Mouse (Mus musculus) T-cell, adult 66 days (primary cell): ENCODE measurements around the gene Olfr1141. TPM values are rescaled to one million over a fixed set of nuclear protein-coding genes. Genes with fewer than 3 reads are reported as not detected.

Experiments
- total RNA-seq, 2 experiments: library from RNA; stranded (reverse); gene quantifications; 3 replicates in 1 of 2; 4 replicates in 1 of 2; pipeline ENCODE4 v1.2.4; 2023

Olfr1141 gene
- total RNA-seq = not detected

GRCm38 (mm10) chr2:87753891-87754290 lies at the start of gene Olfr1141:
Gene Olfr1141 (minus strand): TSS chr2:87753991.

DNA sequence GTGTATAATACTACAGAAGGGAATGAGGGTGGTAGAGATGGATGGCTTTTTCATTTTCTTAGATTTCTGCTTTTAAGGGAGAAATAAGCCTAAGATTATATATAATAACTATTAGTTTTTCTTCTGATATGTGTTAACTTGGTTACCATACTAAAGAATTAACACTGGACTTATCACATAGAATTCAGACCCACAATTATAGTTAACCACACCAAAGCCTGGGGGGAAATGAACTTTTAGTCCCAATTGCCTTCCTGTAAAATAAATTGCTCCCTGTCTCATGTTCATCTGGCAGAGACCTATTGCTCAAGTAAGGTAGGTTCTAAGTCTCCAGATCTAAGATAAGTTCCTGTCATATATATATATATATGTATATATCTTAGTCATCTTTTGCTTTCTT lies 46.5 kb upstream of the Olfr1141 start, which contains the start of gene Olfr1143:
TSS of gene Olfr1143 (plus strand) at position 301 of the 400 bp plus-strand sequence.

GRCm38 (mm10) chr2:87779183-87779582 lies 25.4 kb upstream of the Olfr1141 start, which contains the start of gene Olfr152:
Gene Olfr152 (plus strand): TSS chr2:87779483.

DNA sequence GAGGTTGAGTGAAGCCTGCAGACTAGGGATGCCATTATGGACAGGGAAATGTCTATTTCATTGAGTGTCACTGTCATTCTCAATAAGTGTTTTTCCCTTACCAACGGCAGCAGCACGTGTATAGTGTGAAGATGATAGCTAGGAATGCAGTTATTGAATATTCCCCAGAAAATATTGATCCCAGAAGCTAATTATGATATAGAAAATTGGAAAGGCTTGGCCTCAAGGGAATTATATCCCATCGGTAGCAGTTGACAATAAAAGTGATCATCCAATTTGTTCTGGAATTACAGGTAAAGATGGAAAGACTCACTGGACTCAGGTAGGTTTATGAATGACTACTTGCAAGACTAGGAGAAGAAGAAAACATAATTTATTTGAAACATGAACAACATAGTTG lies 10.3 kb downstream of the Olfr1141 start, which contains the start of gene Olfr1140:
TSS of gene Olfr1140 (plus strand) at position 301 of the 400 bp plus-strand sequence.

DNA sequence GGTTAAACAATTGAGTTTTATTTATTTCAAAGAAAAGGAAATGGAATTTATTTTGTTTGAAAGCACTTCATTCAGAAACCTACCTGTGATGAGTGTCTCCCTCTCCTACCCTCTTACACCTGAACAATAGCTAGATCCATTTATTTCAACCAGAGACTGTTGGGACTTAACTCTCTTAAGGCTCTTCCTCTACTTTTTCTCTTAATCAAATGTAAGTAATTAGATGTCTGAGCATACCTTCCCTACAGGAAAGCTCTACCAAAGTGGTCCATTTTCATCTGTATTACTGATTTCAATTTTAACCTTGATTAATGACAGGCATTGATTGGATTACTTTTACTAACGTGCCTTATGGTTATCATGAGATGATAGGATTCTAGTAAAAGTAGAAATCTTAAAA lies 13.9 kb downstream of the Olfr1141 start, which contains the start of gene Olfr1138:
TSS of gene Olfr1138 (minus strand) at position 101 of the 400 bp plus-strand sequence.

GRCm38 (mm10) chr2:87713079-87713478 lies 40.7 kb downstream of the Olfr1141 start, which contains the start of gene Olfr1137:
Gene Olfr1137 (minus strand): TSS chr2:87713179.

Other genes with a start within 250 kb of the Olfr1141 start
- not detected for gene Pramel6, start 247.4 kb downstream of the Olfr1141 start, total RNA-seq
- gene Olfr153, start 222.2 kb downstream of the Olfr1141 start, total RNA-seq = not detected
- not detected for gene Olfr1128, start 208.4 kb downstream of the Olfr1141 start, total RNA-seq
- not detected for gene Olfr1129, start 180.1 kb downstream of the Olfr1141 start, total RNA-seq
- not detected for gene Olfr1130, start 147.8 kb downstream of the Olfr1141 start, total RNA-seq
- gene Olfr1131, start 126.9 kb downstream of the Olfr1141 start, total RNA-seq = not detected
- gene Olfr1132, start 116.5 kb downstream of the Olfr1141 start, total RNA-seq = not detected
- gene Olfr1133, start 106.6 kb downstream of the Olfr1141 start, total RNA-seq = not detected
- gene Olfr1134, start 95.5 kb downstream of the Olfr1141 start, total RNA-seq = not detected
- not detected for gene Olfr1135, start 80.3 kb downstream of the Olfr1141 start, total RNA-seq
- not detected for gene Olfr1136, start 60.0 kb downstream of the Olfr1141 start, total RNA-seq
- not detected for gene Olfr1137, start 40.8 kb downstream of the Olfr1141 start, total RNA-seq
- not detected for gene Olfr1138, start 14.0 kb downstream of the Olfr1141 start, total RNA-seq
- not detected for gene Olfr1140, start 10.2 kb downstream of the Olfr1141 start, total RNA-seq
- gene Olfr152, start 25.5 kb upstream of the Olfr1141 start, total RNA-seq = not detected
- not detected for gene Olfr1143, start 46.6 kb upstream of the Olfr1141 start, total RNA-seq
- gene Olfr1145, start 55.8 kb upstream of the Olfr1141 start, total RNA-seq = not detected
- not detected for gene Olfr1148, start 76.5 kb upstream of the Olfr1141 start, total RNA-seq
- not detected for gene Olfr1150-ps1, start 90.0 kb upstream of the Olfr1141 start, total RNA-seq
- not detected for gene Olfr1151, start 101.9 kb upstream of the Olfr1141 start, total RNA-seq
- not detected for gene Olfr1152, start 112.5 kb upstream of the Olfr1141 start, total RNA-seq
- gene Olfr1153, start 141.0 kb upstream of the Olfr1141 start, total RNA-seq = not detected
- not detected for gene Olfr1154, start 151.2 kb upstream of the Olfr1141 start, total RNA-seq
- gene Olfr1155, start 191.1 kb upstream of the Olfr1141 start, total RNA-seq = not detected
- not detected for gene Olfr1156, start 199.1 kb upstream of the Olfr1141 start, total RNA-seq
- not detected for gene Olfr1157, start 214.3 kb upstream of the Olfr1141 start, total RNA-seq
- gene Olfr74, start 220.7 kb upstream of the Olfr1141 start, total RNA-seq = not detected
- gene Olfr1158, start 236.1 kb upstream of the Olfr1141 start, total RNA-seq = not detected